Mouse (Mus musculus) neural tube, embryonic 11.5 days (tissue): ENCODE measurements around the gene Gpam. TPM values are rescaled to one million over a fixed set of nuclear protein-coding genes. Genes with fewer than 3 reads are reported as not detected.

Experiments used
- ATAC-seq: fragments of 200-750 bp; cut with Nextera tagmentation; 2 replicates; pipeline ENCODE4 v1.8.0; 2017; ENCODE audit warnings: moderate number of reproducible peaks, mild to moderate bottlenecking, moderate TSS enrichment, moderate library complexity; ENCODE audit not compliant: insufficient read depth, low FRiP score, low TSS enrichment
- DNase-seq: peaks from one replicate; pipeline ENCODE4 v3.0.0-alpha.2; 2015; ENCODE audit warnings: low spot score
- H3K27ac ChIP-seq: fragments of 300-500 bp; sonication (generic); 2 replicates; pipeline ENCODE4 v1.5.1; 2014; ENCODE audit warnings: low read depth, mild to moderate bottlenecking, low read length
- H3K27me3 ChIP-seq: fragments of 300-500 bp; sonication (generic); 2 replicates; pipeline ENCODE4 v1.6.1; 2014; ENCODE audit warnings: mild to moderate bottlenecking, low read length, mixed read lengths; ENCODE audit not compliant: control insufficient read depth, insufficient read depth
- H3K36me3 ChIP-seq: fragments of 300-500 bp; sonication (generic); 2 replicates; pipeline ENCODE4 v1.6.1; 2014; ENCODE audit warnings: mild to moderate bottlenecking, low read length, moderate library complexity, mixed read lengths; ENCODE audit not compliant: control insufficient read depth, insufficient read depth
- H3K4me1 ChIP-seq: fragments of 300-500 bp; sonication (generic); 2 replicates; pipeline ENCODE4 v1.6.1; 2014; ENCODE audit warnings: low read length, mixed read lengths; ENCODE audit not compliant: control insufficient read depth, insufficient read depth
- H3K4me2 ChIP-seq: fragments of 300-500 bp; sonication (generic); 2 replicates; pipeline ENCODE4 v1.6.1; 2014; ENCODE audit warnings: low read depth, mild to moderate bottlenecking, moderate library complexity
- H3K4me3 ChIP-seq: fragments of 300-500 bp; sonication (generic); 2 replicates; pipeline ENCODE4 v1.5.1; 2014; ENCODE audit warnings: low read depth, low read length
- H3K9ac ChIP-seq: fragments of 300-500 bp; sonication (generic); 2 replicates; pipeline ENCODE4 v1.6.1; 2014; ENCODE audit warnings: mild to moderate bottlenecking, low read length
- H3K9me3 ChIP-seq: fragments of 300-500 bp; sonication (generic); 2 replicates; pipeline ENCODE4 v1.6.1; 2016; ENCODE audit warnings: low read length; ENCODE audit not compliant: control insufficient read depth
- WGBS: fragments of 180-500 bp; shearing (Covaris S2); extraction: QIAGEN DNeasy Blood & Tissue Kit; methylation state at CpG from one replicate; pipeline ENCODE4 v1.1.7; 2014; 5-methylcytosine and 5-hydroxymethylcytosine counted together
- polyA plus RNA-seq: library from polyadenylated mRNA; unstranded; fragments of >200 nt; fragmentation: Nextera tagmentation; extraction: Ambion mirVana; gene quantifications from 2 replicates; pipeline ENCODE4 v1.2.1, GENCODE M21; 2014

The Gpam gene
- polyA plus RNA-seq, 1 experiment from 2014 or later: 20.4 TPM

DNA sequence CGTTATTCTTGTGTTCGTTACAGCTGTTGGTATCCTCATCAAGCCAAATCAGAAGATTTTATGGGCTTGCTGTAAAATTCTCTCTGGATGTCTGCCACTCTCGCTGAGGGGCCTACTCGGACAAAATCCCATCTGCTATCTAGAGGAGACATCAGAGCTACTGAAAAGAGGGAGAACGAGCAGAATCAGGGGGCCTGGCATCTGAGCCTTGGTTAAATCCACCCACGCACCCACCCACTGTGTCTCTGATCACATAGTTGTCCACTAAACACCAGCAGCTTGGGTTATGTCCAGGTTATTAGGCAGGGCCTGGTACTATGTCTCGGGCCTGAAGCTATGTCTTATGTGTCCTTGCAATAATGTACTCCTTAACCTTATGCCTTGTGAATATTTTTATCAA is 89.6 kb downstream of the Gpam start:
- H3K36me3 ChIP-seq: no peaks in the 10 kb centered on the region
- H3K4me2 ChIP-seq: no peak overlapping the region
- no peak overlapping the region for H3K4me3 ChIP-seq
- no peaks in the 10 kb centered on the region for H3K4me1 ChIP-seq
- no peak overlapping the region for H3K9ac ChIP-seq
- 80% methylated on average over 7 of the region's 7 CpGs for WGBS
- ATAC-seq (no peak), DNase-seq (no peak)
- H3K27me3 ChIP-seq: no peaks in the 10 kb centered on the region
- no peaks in the 10 kb centered on the region for H3K9me3 ChIP-seq
- no peak overlapping the region for H3K27ac ChIP-seq

DNA sequence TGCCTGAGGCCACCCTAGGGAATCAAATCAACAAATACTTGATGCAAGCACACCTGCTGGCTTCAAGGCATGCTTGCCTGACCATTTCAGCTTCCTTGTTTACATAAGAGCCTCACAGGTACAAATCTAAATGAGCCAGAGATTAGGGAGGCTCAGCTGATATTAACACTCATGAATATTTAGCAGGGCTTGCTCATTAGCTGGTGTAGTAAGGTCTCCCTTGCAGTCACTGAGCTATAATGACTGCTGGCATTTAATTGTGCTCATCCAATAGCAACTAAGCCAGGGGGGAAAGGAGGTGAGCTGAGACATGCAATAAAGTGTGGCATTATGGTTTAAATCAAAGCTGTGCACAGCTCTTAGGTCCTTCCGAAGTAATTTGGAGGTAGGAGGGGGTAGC is 108.2 kb downstream of the Gpam start:
- Histone ChIP-seq H3K9ac (no peak overlapping the region), H3K27me3 (no peaks in the 10 kb centered on the region), H3K4me2 (no peak overlapping the region), H3K4me1 (no peaks in the 10 kb centered on the region), H3K9me3 (no peaks in the 10 kb centered on the region), H3K27ac (no peak overlapping the region), H3K36me3 (no peaks in the 10 kb centered on the region), H3K4me3 (no peak overlapping the region)
- WGBS: 59% methylated on average over 1 of the region's 1 CpGs
- ATAC-seq (no peak), DNase-seq (no peak)

Other genes with a start within 250 kb of the Gpam start
- gene Tectb, start 53.5 kb upstream of the Gpam start, polyA plus RNA-seq: not detected in 2 replicates
- gene Gucy2g, start 114.0 kb upstream of the Gpam start, polyA plus RNA-seq: not detected in 2 replicates
- 19.4 and 20.8 TPM in 2 replicates for gene Acsl5, start 124.7 kb upstream of the Gpam start, polyA plus RNA-seq
- gene Zdhhc6, start 188.8 kb upstream of the Gpam start, polyA plus RNA-seq: 104 and 105 TPM in 2 replicates
- gene Vti1a, start 189.1 kb upstream of the Gpam start, polyA plus RNA-seq: 25.4 and 26.1 TPM in 2 replicates